Comparison of ENCODE assay signal across 18 mouse cellular contexts in genomic region chr14:98971921-98972320, GRCm38 (mm10). TPM values are rescaled to one million over a fixed set of nuclear protein-coding genes. Genes with fewer than 3 reads are reported as not detected.
DNase-seq lines count a peak whose midpoint lies in the region; ATAC-seq and TF ChIP-seq lines count a peak whose summit lies in the region.
"Had no signal": no experiment of that assay in that cellular context is flagged by ENCODE, and none has a peak within 500 bp of the region (broad histone marks: within the 10 kb centered on the region; RNA-seq: fewer than 3 reads in every experiment).

No protein-coding gene starts in this region.

- no peak for DNase-seq in heart, embryonic 10.5 days (ENCODE audit: low spot score)
- no peak for DNase-seq in heart, postnatal 36 days
- peak; percentile 34 for DNase-seq in kidney, postnatal 10 days
- DNase-seq in kidney, adult 8-10 months, result no peak
- peak; percentile 24 for DNase-seq in brain, embryonic 14.5 days (ENCODE audit: low read depth)
- no peak for DNase-seq in layer of hippocampus, postnatal 25 days (ENCODE audit: extremely low spot score in 1 of 2, low spot score in 1 of 2)
- DNase-seq: cerebellum, adult 11 months; cerebellum, postnatal 36 days; forebrain, postnatal 0 days; gastrocnemius, adult 2 months; heart, adult 18-20 months; lung, postnatal 10 days; right cerebral cortex, postnatal 4 days; thymus, adult 18-20 months had no signal

- TF ChIP-seq POLR2A in brain, embryonic 14.5 days (IDR thresholded peaks at IDR 0.05; ENCODE audit: borderline replicate concordance, extremely low read depth, insufficient read depth, insufficient read length, poor library complexity, severe bottlenecking), result no peak

- no peak overlapping the region for H3K9ac ChIP-seq in limb, embryonic 12.5 days (replicated peaks)
- no peak overlapping the region for H3K9ac ChIP-seq in liver, embryonic 12.5 days
- H3K9ac ChIP-seq: forebrain, postnatal 0 days; liver, embryonic 14.5 days had no signal

- H3K4me1 ChIP-seq in heart, embryonic 10.5 days, result peaks cover 18% of the 10 kb centered on the region
- H3K4me1 ChIP-seq in limb, embryonic 12.5 days (replicated peaks), result peaks cover 11% of the 10 kb centered on the region
- H3K4me1 ChIP-seq in liver, embryonic 12.5 days, result no peaks in the 10 kb centered on the region

- H3K36me3 ChIP-seq in heart, embryonic 10.5 days, result no peaks in the 10 kb centered on the region
- no peaks in the 10 kb centered on the region for H3K36me3 ChIP-seq in limb, embryonic 12.5 days
- H3K36me3 ChIP-seq in liver, embryonic 12.5 days, result no peaks in the 10 kb centered on the region

- no peaks in the 10 kb centered on the region for H3K27me3 ChIP-seq in heart, embryonic 10.5 days (ENCODE audit: insufficient read depth, poor library complexity, severe bottlenecking)
- no peaks in the 10 kb centered on the region for H3K27me3 ChIP-seq in limb, embryonic 12.5 days
- no peaks in the 10 kb centered on the region for H3K27me3 ChIP-seq in liver, embryonic 12.5 days (replicated peaks)

- H3K9me3 ChIP-seq in heart, embryonic 10.5 days, result no peaks in the 10 kb centered on the region
- H3K9me3 ChIP-seq in limb, embryonic 12.5 days, result no peaks in the 10 kb centered on the region
- no peaks in the 10 kb centered on the region for H3K9me3 ChIP-seq in liver, embryonic 12.5 days (replicated peaks)

- ATAC-seq in limb, embryonic 12.5 days (ENCODE audit: insufficient number of reproducible peaks, insufficient read depth, low FRiP score, low TSS enrichment, low read depth), result peak; percentile 94
- no peak for ATAC-seq in liver, embryonic 12.5 days
- ATAC-seq: forebrain, postnatal 0 days; inflammation-experienced regulatory T-cells, adult 6 months had no signal

- TF ChIP-seq CTCF in brain, embryonic 14.5 days (IDR thresholded peaks at IDR 0.05; ENCODE audit: borderline replicate concordance, extremely low read depth, insufficient read depth, insufficient read length), result no peak

- intact Hi-C loops in heart, postnatal 36 days (cut with DNase I), result no loop called here

- no peak overlapping the region for H3K4me3 ChIP-seq in heart, embryonic 10.5 days
- no peak overlapping the region for H3K4me3 ChIP-seq in limb, embryonic 12.5 days (replicated peaks)
- no peak overlapping the region for H3K4me3 ChIP-seq in liver, embryonic 12.5 days
- H3K4me3 ChIP-seq: gastrocnemius, adult 2 months had no signal

- WGBS in heart, embryonic 10.5 days, result 23% methylated on average over 4 of the region's 4 CpGs
- 21% methylated on average over 4 of the region's 4 CpGs for WGBS in limb, embryonic 12.5 days
- WGBS in liver, embryonic 12.5 days (ENCODE audit: insufficient replicate concordance), result 42% methylated on average over 4 of the region's 4 CpGs

- 0 out of 2 replicates have a peak overlapping the region, but pooled peaks have one; percentile 10 for H3K27ac ChIP-seq in heart, embryonic 10.5 days
- 0 out of 2 replicates have a peak overlapping the region, but pooled peaks have one; percentile 35 for H3K27ac ChIP-seq in limb, embryonic 12.5 days
- H3K27ac ChIP-seq in liver, embryonic 12.5 days, result no peak overlapping the region
- H3K27ac ChIP-seq: gastrocnemius, adult 2 months; liver, embryonic 14.5 days had no signal

- H3K4me2 ChIP-seq in limb, embryonic 12.5 days, result peak overlapping the region; percentile 5; the same call in 1 of the 2 replicates
- no peak overlapping the region for H3K4me2 ChIP-seq in liver, embryonic 12.5 days

RNA-seq across cellular contexts. Expression of gene Rpl36a-ps1, which starts 22.2 kb away (rescaled TPM):
- polyA plus RNA-seq in heart, embryonic 10.5 days (2016; fragmentation: Nextera tagmentation; extraction: Ambion mirVana), result 0.46 and 1.5 TPM in 2 replicates
- 1 to 10 TPM; 3.3 to 5.6 TPM for total RNA-seq in heart, postnatal 36 days (2021)
- 2.0 and 2.6 TPM in 2 replicates for polyA plus RNA-seq in brain, embryonic 14.5 days (2012; rRNA removed)
- 2.6 and 3.4 TPM in 2 replicates for polyA plus RNA-seq in limb, embryonic 12.5 days (2016; fragmentation: Nextera tagmentation; extraction: Ambion mirVana)
- under 1 TPM in 1 of 2 experiments, not detected in 1; 0.71 TPM for total RNA-seq in layer of hippocampus, postnatal 25 days (2021)
- 1.8 and 3.4 TPM in 2 replicates for polyA plus RNA-seq in liver, embryonic 12.5 days (2016; fragmentation: Nextera tagmentation; extraction: Ambion mirVana)
- polyA plus RNA-seq: forebrain, postnatal 0 days had no signal

Comparison
In these comparisons a context has a peak if more than half of its experiments do, and no peak if none do; other contexts are left out.
1. DNase-seq: peak in kidney, postnatal 10 days (single experiment) and brain, embryonic 14.5 days (single experiment); none in heart, embryonic 10.5 days (single experiment), heart, postnatal 36 days (0 of 2), kidney, adult 8-10 months (0 of 2) and layer of hippocampus, postnatal 25 days (0 of 2).